In the genomic region with DNA sequence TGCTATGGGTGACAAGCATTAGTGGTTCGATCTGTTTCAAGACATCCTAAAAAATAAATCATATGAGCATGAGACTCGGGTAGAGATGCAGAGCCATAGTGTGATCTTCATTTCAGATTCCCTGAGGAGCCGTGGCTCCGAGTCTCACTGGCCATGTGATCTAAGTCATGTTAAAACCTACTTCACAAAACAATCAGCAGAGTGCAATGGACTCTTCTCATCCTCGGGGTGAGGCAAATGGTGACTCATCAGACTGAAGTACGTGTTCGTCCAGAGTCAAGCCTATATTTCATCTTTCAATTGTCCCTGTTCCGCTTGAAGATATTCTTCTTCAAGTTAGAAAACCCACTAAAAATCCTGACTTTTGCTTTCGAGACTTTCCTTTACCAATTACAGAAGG, we compare ENCODE assay signal across 13 mouse cellular contexts.
"Had no signal": no experiment of that assay in that cellular context is flagged by ENCODE, and none has a peak within 500 bp of the region (broad histone marks: within the 10 kb centered on the region; RNA-seq: fewer than 3 reads in every experiment).

No protein-coding gene starts in this region.

- H3K9ac ChIP-seq: limb, embryonic 15.5 days; liver, embryonic 13.5 days; liver, postnatal 0 days; lung, embryonic 15.5 days; midbrain, embryonic 13.5 days; neural tube, embryonic 15.5 days had no signal

- DNase-seq: kidney, postnatal 10 days; kidney, postnatal 4 days; liver, embryonic 13.5 days; liver, postnatal 0 days; right cerebral cortex, adult 18-20 months; right cerebral cortex, postnatal 25 days; thymus, postnatal 4 days had no signal

- H3K27ac ChIP-seq: left cerebral cortex, adult 2 months; limb, embryonic 15.5 days; liver, embryonic 13.5 days; lung, embryonic 15.5 days; midbrain, embryonic 13.5 days; neural tube, embryonic 15.5 days; stomach, postnatal 0 days had no signal

- H3K9me3 ChIP-seq: limb, embryonic 15.5 days; liver, embryonic 13.5 days; lung, embryonic 15.5 days; midbrain, embryonic 13.5 days; neural tube, embryonic 15.5 days had no signal

- H3K27me3 ChIP-seq: limb, embryonic 15.5 days; liver, embryonic 13.5 days; lung, embryonic 15.5 days; midbrain, embryonic 13.5 days; neural tube, embryonic 15.5 days had no signal

- H3K4me3 ChIP-seq: left cerebral cortex, adult 2 months; limb, embryonic 15.5 days; liver, embryonic 13.5 days; lung, embryonic 15.5 days; midbrain, embryonic 13.5 days; neural tube, embryonic 15.5 days had no signal

- ATAC-seq: liver, postnatal 0 days; midbrain, embryonic 13.5 days had no signal

- H3K4me1 ChIP-seq: limb, embryonic 15.5 days; liver, embryonic 13.5 days; lung, embryonic 15.5 days; midbrain, embryonic 13.5 days; neural tube, embryonic 15.5 days had no signal
